Mouse (Mus musculus) E14TG2a.4 (cell line): Measurements from ENCODE around the gene Prkg1.

Source experiments
- CTCF ChIP-seq: conservative IDR thresholded peaks from 2 replicates; pipeline ENCODE4 v1.5.1; 2014; ENCODE audit warnings: low read length
- POU5F1 ChIP-seq: IDR thresholded peaks from 2 replicates; pipeline ENCODE4 v1.6.1; 2014; ENCODE audit warnings: low read length, borderline replicate concordance

DNA sequence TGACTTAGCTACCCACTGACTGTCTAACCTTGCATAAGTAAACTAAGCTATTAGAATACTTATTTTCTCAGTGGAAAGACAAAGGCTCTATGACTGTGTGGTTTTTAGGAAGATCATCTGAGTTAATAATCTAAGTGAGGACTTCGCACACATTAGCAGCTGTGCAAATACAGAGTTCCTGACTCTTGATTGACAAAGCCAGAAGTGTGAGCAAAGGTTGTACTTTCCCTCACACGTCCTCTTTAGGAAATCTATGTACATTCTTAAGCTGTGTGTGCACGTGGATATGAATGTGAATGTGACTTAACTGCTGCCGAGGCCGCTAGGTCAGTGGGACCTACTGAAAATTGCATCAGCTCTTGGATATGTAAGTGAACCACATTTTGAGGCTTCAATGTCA, 738.0 kb downstream of the Prkg1 start:
- TF ChIP-seq CTCF (no peak), POU5F1 (no peak)
